Mouse (Mus musculus): ENCODE measurements around the gene Fam205c. TPM values are rescaled to one million over a fixed set of nuclear protein-coding genes. Genes with fewer than 3 reads are reported as not detected.

The Fam205c gene
- polyA plus RNA-seq (2021; fragmentation: Nextera tagmentation): 3.2 and 7.8 TPM in 2 replicates
- long read RNA-seq, experiment 1: 0 reads
- long read RNA-seq, experiment 2: 0 reads

DNA sequence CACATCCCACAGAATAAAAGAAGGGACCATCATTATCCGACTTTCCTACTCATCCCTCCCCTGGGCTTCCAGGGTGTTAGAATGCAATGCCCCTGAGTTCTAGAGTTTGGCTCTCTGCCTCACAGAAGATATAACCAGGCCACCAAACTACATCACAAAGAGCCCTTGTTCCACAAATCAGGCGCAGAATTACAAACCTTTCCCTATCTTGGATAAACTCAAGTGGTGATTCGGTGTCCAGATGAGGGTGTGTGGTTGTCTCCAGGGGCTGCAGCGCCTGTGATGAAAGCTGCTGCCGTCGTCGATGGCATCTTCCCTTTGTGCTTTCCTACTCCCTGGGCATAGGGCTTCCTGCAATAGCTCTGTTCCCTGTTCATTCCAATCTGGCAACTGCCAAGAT, at the start of gene Fam205c:
Gene Fam205c (minus strand): TSS at position 101 of the 400 bp plus-strand sequence.

GRCm38 (mm10) chr4:42916617-42917401, 42.8 kb upstream of the Fam205c start, which contains the start of gene Phf24:
Phf24 (plus strand) TSS chr4:42916660.

DNA sequence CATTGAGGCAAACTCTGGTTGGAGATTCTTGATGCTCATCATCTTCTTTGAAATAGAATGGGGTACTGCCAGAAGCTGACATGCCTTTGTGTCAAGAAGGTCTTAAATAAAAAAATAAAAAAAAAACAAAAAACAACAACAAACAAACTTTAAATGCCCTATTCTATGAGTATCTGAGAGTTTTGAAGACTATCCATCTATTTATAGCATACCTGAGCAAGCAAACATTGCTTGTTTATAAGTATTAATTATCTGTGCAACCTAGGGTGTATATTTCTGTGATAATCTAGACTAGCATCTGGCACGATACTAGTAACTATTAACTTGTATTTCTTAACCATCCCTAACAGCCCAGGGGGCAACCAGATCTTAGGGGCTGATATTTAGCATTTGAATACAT, 17.4 kb downstream of the Fam205c start, which contains the start of gene Gm12394:
Gene Gm12394 (minus strand): TSS at position 101 of the 400 bp plus-strand sequence.

DNA sequence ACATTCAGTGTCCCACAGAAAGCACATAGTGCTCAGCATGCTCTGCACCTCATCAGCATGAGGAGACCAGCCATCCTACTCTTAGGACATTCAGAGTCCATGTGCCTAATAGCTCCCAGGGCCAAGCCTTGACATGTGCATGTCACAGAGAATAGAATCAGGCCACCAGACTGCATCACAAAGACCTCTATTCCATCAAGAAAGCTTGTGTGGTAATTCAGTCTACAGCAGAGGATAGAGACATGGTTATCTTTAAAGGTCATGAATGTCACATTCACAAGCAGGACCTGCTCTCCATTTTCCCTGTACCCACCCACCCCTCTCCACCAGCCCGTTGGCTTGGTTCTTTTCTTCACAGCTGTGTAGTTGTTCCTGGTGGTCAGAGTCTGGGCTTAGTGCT, 20.2 kb downstream of the Fam205c start, which contains the start of gene Fam205a1:
Gene Fam205a1 (minus strand): TSS at position 101 of the 400 bp plus-strand sequence.

Other genes with a start within 250 kb of the Fam205c start
- gene Gm2564, start 244.5 kb downstream of the Fam205c start, polyA plus RNA-seq (2021; fragmentation: Nextera tagmentation): 1.4 and 4.2 TPM in 2 replicates
- gene Ccl27b, start 219.0 kb downstream of the Fam205c start, polyA plus RNA-seq (2021; fragmentation: Nextera tagmentation): 6.7 TPM in 1 of 2 replicates, not detected in the other
- gene Il11ra2, start 212.3 kb downstream of the Fam205c start, polyA plus RNA-seq (2021; fragmentation: Nextera tagmentation): 0.28 and 0.69 TPM in 2 replicates
- gene 4930578G10Rik, start 138.7 kb downstream of the Fam205c start, polyA plus RNA-seq (2021; fragmentation: Nextera tagmentation): 0.29 and 0.47 TPM in 2 replicates
- 1.1 and 3.8 TPM in 2 replicates for gene Ccl19, start 117.7 kb downstream of the Fam205c start, polyA plus RNA-seq (2021; fragmentation: Nextera tagmentation)
- 0.49 and 0.51 TPM in 2 replicates for gene Ccl21a, start 100.2 kb downstream of the Fam205c start, polyA plus RNA-seq (2021; fragmentation: Nextera tagmentation)
- gene Fam205a1, start 20.3 kb downstream of the Fam205c start, polyA plus RNA-seq (2021; fragmentation: Nextera tagmentation): 0.03 and 0.07 TPM in 2 replicates
- 0.80 and 3.1 TPM in 2 replicates for gene Gm12394, start 17.5 kb downstream of the Fam205c start, polyA plus RNA-seq (2021; fragmentation: Nextera tagmentation)
- gene Phf24, start 42.4 kb upstream of the Fam205c start, polyA plus RNA-seq (2021; fragmentation: Nextera tagmentation): 72.3 and 79.6 TPM in 2 replicates
- 30.2 and 37.0 TPM in 2 replicates for gene Dnajb5, start 75.6 kb upstream of the Fam205c start, polyA plus RNA-seq (2021; fragmentation: Nextera tagmentation)
- 0.20 and 0.23 TPM in 2 replicates for gene 1700022I11Rik, start 95.4 kb upstream of the Fam205c start, polyA plus RNA-seq (2021; fragmentation: Nextera tagmentation)
- gene Vcp, start 126.3 kb upstream of the Fam205c start, polyA plus RNA-seq (2021; fragmentation: Nextera tagmentation): 149 and 171 TPM in 2 replicates
- 3.9 and 5.4 TPM in 2 replicates for gene Fancg, start 136.3 kb upstream of the Fam205c start, polyA plus RNA-seq (2021; fragmentation: Nextera tagmentation)
- 9.5 and 12.2 TPM in 2 replicates for gene Pigo, start 151.6 kb upstream of the Fam205c start, polyA plus RNA-seq (2021; fragmentation: Nextera tagmentation)
- gene Stoml2, start 157.5 kb upstream of the Fam205c start, polyA plus RNA-seq (2021; fragmentation: Nextera tagmentation): 193 and 209 TPM in 2 replicates
- gene Fam214b, start 172.0 kb upstream of the Fam205c start, polyA plus RNA-seq (2021; fragmentation: Nextera tagmentation): 6.6 and 8.5 TPM in 2 replicates
- 3.8 and 4.9 TPM in 2 replicates for gene Unc13b, start 184.7 kb upstream of the Fam205c start, polyA plus RNA-seq (2021; fragmentation: Nextera tagmentation)

Measured in left cerebral cortex, adult 6 months (tissue).